Mouse (Mus musculus) lung, postnatal 10 days (tissue): ENCODE results near the gene Smarce1.

Experiments
- DNase-seq: peaks from one replicate; pipeline ENCODE4 v3.0.0; 2021

The Smarce1 gene

DNA sequence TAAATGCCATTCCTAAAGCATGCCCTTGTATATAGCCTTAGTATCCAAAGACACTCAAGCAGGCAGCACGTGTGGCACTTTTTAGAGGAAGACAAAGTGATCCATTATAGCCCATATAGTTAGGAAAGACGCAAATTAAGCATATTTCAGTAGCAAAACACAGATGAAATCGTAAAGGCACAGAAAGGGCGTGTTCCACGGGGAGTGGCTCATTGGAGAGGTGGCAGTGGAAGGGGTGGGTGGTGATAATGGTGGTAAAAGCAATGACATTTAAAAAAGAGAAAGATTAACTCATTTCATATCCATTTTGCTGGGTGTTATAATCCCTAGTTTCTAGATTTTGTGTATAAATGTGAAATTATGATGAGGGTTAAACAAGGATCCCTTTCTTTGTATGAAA lies 4.5 kb downstream of the Smarce1 start:
- no peak for DNase-seq

DNA sequence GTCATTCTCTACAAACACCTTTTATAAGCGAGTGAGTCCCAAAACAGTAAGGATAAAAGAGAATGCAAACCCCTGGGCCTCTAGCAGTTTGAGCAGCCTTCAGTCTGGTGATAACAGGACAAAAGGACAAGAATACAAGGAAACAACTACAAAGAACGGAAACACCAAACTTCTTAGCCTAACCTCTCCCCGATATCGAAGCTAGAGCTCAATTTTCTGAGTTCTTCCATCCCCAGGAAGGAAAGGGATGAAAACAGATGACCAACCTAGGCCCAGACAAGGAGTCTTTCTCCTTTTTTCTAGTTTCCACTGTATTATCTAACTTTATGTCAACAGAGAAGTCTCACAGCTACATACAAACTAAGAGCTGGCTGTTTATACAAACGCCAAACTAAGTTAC lies 7.5 kb downstream of the Smarce1 start:
- DNase-seq: no peak

DNA sequence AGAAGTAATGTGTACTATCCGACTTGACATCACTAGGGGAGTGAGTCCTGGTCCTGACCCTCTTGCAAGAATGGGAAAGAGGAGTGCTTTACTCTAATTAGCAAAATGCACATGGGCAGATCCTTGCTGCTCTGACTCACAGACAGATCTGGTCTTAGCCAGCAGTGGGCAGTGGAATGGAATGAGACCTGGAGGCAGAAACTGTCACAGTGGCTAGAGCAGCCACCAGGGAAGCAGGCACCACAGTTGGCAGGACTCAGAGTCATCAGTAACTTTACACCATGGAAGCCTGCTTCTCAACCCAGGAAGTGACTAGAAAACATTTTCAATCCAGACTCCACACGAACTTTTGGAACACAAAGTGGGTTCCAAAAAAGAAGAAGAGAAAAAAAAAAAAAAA lies 9.0 kb downstream of the Smarce1 start:
- no peak for DNase-seq

DNA sequence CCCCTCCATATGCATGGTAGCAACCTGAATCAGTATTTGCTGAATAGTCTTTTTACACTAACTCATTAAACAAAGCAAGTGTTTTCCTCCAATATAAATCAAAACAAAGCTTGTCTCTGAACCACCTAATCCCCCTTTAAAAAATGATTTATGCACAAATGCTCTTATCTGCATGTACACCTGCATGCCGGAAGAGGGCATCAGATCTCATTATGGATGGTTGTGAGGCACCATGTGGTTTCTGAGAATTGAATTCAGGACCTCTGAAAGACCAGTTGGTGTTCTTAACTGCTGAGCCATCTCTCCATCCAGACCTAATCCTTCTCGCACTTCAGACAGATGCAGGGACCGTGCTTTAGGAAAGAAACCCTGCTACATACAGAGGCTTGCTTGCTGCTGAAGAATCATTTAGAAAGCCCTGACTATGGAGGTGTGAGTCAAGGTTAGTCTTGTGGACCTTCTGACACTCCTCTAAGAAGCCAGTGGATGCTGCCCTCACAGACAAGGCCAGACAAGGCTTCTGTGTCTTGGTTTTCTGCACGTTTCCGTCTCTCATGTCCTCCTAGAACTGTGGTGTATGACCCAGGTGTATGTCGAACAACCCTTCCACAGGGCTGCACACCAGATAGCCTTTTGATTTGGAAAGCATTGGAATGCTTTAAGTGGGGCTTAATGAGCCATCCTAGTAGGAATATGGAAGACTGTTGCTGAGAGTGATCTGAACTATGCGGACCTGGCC lies 13.4 kb downstream of the Smarce1 start:
- no peak for DNase-seq

DNA sequence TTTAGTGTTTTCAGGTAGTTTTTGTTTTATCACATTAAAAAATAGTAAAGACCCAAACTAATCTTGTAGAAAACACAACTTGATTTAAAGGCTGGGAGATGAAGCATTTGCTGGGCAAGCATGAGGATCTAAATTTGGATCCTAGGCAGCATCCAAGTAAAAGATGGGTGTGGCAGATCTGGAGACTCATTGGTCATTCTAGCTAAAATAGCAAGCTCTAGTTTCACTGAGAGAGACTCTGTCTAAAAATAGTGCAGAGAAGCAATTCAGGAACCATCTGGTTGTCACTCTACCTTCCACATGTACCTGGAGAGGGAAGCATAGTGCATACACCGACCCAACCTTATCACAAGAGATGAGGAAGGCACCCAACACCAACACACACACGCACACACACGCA lies 14.6 kb downstream of the Smarce1 start:
- no peak for DNase-seq

DNA sequence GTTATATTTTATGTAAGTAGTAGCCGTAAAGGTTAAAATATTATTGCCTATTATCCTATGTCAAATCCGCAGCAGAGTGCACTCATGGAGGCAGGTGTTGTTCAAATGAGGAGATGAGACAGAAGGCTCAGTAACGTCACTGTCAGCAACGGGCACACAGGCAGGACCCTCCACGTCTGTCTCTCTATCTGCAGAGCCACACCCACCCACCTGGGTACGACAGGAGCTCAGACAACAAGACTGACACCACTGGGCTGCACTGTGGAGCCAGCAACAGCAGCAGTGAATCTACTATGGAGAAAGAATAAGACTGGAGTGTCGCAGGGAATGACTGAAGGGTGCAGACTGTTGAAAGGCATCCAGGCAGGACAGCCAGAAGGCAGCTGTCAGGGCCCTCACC lies 18.1 kb downstream of the Smarce1 start:
- DNase-seq: no peak

DNA sequence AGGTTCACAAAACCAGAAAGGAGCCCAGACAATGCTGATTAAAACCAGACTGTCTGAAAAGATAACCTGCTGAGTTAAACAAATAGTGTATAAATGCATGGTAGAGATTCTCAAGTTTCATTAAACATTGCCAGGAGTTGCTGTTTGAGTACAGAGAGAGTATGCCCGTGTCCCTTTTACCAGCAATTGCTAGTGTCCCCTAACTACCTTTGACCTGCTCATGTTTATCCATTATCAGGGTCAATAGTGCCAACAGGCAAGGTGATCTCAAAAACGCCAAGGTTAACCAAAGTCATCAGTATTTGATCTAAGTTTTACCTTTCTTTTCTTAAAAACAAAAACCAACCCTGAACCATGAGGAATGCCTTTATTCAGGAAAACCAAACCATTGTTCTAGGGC lies 18.9 kb downstream of the Smarce1 start:
- DNase-seq: no peak

DNA sequence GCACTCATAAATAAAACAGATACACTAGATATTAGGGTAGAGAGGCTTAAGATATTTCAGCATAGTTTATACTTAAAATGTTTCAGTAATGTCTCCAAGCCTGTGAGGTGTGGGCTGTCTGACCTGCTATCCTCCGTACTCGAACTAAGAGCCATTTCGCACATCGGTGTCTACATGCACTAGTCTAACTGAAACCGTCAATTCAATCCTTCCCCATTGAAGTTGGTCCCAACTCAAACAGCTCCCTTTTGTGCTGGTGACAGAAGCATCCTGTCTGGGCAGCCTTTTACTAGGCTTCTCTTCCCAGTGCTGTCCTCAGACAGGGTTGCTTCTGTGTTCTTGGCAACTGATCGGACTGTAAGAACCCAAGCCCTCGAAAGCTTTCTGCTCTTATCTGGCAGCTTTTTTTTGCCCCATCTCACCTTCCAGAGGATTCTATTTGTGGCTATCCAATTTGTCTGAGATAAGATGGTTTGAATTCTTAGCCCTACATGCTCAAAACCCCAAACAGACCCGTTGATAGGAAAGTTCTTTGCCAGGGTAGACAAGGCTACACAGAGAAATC lies 22.6 kb downstream of the Smarce1 start:
- no peak for DNase-seq

DNA sequence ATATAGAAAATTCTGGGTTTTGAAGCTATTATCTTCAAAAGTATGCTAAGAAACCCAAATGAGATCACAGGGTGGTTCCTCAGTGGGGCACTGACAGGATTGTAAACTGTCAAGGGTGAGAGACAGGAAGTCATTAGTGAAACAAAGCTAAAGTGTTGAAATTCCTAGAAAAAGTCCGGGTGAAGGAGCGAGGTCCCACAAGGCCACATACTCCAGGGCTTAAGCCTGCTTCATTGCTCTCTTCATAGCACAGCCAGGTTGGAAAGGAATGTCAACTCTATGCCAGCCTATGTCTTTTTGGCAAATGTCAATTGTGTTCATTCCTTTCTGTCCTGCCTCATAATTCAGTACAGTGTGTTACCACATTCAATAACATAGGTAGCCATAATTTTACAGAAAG lies 23.4 kb downstream of the Smarce1 start:
- no peak for DNase-seq

DNA sequence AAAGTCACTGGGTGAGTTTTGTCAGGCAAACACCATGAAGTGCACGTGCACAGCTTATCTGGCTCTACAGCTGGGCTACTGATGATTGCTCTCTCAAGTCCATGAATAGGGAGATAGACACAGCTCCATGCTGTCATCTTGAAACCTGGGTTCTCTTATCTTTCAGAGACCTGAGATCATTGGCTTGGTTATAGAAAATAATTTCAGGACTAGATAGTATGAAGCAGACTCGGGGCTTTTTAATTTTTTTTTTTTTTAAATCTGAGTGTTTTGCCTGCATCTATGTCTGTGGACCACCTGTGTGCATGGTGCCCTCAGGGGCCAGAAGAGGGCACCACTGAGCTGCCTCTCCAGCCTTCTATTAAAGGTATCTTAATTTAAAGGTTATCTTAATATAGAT lies 23.9 kb downstream of the Smarce1 start:
- peak; percentile 18 for DNase-seq

DNA sequence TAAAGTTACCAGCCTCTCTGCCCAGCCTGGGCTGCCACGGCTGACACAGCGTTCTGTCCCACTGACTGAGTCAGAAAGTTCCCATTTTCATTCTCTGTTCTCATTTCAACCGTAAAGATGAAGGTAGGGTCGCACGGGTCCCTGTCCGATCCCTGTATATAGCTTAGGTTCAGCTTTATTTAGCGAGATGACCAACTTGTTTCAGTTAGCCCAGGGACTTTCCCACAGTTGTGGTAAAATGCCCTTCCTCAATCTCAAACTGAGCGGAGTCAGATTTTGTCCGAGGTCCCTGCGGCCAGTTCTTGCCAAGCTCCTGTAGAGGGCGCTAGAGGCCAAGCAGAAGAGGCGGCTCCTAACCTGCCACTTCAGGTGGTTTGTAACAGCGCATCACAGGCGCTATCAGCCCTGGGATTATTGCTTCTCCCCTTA lies 41.6 kb downstream of the Smarce1 start:
- DNase-seq: peak; percentile 70

DNA sequence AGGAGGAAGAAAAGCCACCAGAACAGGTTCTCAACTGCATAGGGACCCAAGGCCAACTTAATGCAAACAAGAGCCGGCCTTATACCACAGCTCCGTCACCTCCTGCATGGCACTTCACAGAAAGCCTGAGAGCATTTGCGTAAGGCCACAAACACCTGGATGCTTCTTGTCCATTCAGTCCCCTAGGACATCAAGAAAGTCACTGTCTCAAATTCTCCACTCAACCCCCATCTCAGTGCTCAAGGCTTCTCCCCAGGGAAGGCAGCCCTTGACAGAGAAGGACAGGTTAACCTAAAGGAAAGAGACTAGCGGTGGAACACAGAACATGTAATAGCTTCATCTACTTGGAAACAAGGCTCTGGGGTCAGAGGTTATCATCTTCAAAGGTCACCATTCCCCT lies 43.5 kb downstream of the Smarce1 start:
- no peak for DNase-seq

DNA sequence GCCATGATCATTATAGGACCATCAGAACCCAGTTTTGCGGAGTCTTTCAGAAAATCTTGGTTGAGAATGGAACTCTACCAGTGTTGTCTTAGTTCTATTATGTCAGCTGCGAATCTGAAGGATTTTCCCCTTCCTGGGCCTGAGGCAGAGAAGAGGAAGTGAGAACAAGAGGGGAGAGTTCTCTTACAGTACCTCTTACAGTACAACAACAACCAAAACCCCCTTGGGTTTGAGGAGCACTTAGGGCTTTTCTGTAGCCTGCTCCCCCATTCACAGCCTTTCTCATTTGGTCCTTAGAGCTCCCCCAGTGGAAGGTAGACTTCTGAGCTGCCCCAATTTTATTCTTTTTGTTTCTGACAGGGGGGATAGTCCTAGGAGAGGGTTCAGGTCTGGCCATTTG lies 44.0 kb downstream of the Smarce1 start:
- DNase-seq: no peak

DNA sequence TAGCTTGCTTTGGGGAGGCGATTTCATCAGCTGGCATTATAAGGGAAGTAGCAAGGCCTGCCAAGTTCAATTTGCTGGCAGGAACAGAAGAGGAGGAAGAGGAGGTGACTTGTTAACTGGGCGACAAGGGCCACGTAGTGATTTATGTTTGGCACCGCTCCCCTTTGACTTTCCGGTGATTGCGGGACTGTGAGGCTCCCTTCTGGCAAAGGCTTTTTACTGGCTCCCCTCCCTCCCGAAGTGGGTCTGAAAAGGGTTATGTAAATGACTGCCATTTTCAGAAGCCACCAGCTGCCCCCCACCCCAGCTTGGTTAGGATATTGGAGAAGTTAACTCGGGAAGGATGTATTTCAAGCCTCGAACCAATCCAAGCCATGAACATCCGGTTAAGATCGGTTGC lies 48.2 kb downstream of the Smarce1 start:
- no peak for DNase-seq

DNA sequence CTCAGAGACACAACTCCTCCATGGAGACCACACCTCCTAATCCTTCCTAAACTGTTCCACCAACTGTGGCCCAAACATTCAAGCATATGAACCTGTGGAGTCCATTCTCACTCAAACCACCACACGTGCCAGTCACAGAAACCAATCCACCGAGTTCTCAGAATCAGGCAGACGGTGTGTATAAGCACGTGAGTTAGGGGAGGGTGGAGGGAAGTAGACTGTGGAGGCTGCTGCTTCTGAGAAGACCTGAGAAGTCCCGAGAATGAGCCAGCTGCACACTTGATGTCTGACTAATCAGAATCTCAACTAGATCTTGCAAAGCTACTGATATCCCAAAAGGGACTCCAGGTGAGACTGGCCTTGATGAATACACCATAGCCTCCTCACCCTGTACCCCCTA lies 50.7 kb downstream of the Smarce1 start:
- DNase-seq: no peak

DNA sequence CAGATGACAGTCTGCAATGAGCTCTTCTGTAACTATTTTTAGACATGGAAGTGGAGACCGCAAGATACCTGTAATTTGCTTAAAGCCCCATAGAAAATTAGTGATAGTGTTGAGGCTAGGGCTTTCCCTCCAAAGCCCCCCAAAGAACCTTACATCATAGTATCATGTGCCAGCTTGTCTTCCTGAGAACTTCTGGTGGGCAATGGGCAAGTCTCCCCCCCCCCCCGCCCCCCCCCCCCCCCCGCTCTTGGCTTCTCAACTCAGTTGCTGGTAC lies 53.0 kb downstream of the Smarce1 start:
- DNase-seq: no peak

DNA sequence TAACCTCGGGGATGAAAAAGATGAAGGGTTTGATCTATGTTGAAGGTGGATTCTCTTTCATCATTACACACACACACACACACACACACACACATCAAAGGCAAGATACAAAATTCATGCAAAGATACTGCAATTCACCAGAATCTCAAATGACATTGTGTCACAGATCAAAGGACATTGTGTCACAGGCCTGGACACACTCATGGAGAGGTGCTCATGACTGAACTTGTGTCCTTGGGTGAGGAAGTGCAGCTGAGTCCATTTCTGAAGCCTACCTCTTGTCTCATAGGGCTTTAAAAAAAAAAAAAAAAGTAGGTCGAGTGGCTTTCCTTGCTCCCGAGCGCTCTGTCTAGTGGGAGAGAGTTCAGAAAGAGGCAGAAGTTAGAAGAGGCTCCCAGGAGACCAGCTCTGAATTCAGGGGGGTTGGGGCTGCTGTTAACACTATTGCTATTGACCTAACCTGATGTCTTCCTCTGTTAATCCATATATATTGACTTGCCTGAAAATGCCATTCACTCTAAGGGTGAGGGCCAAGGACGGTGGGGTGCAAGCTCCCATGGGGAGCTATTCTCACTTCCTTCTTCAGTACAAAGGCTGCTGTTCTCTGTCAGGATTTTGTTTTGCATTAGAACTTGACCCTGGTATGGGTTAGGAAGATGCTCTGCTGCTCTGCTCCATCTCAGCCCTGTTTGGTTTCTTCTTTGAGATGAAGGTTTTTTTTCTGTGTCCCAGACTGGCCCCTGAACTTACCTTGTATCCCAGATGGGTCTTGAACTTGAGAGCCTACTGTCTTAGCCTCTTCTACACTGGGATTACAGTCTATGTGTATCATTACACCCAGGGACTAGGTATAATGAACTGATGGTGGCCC lies 53.5 kb downstream of the Smarce1 start:
- DNase-seq: no peak

DNA sequence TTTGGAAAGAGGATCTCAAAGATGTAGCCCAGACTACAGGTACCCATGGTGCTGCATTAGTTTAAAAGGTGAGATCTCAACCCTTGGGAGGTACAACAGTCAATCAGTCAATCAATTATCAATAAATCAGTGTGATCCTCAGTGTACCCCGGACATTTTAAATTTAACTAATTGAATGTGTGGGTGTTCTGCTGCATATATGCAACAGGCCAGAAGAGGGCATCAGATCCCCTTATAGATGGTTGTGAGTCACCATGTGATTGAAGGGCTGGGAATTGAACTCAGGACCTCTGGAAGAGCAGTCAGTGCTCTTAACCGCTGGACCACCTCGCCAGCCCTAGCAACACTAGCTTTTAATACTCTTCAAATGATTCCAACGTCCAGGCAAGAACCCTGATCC lies 58.8 kb downstream of the Smarce1 start:
- no peak for DNase-seq

DNA sequence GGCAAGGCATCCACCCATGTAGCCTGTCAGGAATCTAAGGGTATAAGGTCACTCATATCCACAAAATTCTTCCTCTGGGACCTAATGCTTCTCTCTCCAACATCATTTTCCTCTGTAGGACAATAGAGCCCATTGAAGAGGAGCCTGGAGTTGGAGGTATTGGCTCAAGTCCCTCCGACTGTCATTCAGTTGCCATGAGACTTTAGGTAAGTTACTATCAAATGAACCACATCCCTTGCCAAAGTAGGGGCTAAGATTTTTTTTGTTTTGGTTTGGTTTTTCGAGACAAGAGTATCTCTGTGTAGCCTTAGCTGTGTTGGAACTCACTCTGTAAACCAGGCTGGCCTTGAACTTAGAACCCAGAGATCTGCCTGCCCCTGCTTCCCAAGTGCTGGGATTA lies 59.4 kb downstream of the Smarce1 start:
- no peak for DNase-seq

DNA sequence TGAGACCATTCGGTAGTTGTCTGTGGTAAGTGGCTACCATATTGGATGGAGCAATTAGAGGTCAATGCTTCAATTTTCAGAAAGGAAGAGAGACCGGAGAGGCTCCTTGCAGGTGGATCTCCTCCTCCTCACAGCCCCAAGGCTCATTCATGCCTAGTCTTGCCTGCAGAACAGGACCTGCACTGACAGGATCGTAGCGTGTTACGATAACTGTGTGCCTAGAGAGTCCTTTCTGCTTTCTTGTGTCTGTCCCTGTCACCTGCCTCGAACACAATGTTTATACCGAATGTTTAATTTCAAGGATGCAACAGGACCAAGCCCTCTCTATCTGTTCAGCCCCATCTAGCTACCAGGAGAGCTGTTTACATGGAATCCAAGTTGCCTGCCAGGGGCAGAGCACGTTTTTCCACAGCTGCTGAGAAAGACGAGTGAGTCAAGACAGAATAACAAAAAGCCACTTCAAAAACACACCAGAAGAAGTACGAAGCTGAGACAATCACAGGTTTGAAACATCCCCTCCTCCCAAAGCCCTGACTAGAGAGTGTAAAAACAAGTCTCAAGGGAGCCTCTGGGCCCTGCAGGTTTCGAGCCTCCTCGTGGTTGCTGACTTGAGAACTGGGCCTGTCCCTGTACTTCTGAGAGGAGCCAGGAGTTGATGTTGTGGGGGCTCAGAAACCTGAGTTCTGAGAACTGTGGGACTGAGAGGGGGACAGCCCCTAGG lies 60.1 kb downstream of the Smarce1 start:
- DNase-seq: no peak

DNA sequence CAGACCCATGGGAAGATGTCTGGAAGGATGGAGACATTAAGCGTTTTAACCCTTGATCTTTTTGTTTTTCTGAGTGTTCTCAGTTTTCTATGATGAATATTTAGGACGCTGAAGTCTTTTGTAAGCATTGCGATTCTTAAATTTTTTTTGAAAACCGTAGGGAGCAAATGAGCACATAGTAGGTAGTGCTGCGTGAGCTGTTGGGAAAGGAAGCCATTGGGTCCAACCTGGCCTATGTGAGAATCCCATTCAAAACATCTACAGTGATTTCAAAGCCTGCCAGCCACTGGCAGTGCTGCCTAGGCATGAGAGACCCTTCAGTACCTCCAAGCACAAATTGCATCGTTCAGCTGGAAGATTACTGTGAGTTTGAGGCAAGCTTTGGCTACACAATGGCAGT lies 60.8 kb downstream of the Smarce1 start:
- DNase-seq: no peak

DNA sequence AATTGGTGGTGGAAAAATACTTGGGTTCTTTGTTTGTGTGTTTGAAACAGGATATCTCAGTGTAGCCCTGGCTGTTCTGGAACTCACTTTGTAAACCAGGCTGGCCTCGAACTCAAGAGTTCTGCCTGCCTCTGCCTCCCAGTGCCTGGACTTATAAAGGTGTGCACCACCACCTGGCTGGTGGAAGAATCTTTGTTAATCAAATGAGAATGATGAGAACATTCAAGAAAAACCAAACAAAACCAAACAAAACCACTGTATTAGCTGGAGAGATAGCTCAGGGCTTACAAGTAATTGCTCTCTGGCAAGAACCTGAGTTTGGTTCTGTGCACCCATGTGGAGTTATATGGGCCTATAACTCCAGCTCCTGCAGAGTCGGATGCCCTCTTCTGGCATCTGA lies 61.4 kb downstream of the Smarce1 start:
- DNase-seq: no peak

DNA sequence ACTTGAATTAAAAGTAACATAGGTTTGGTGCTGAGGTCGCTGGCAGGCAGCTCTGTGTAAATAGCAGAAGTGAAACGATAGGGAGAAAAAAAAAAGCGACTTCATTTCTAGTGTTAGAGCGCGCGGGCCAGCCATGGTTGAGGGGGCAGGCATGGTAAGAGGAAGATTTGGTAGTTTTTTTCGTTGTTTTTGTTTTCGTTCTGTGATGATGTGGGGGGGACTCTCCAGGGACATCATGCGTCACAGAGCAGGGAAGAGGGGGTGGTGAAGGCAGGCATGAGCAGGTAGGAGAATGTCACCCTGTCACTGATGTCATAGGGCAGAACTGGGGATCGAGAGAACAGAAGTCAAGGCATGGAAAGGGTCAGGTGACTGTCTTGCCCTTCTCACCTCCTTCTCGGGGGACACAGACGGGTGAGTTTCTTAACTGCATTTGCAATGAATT lies 62.8 kb downstream of the Smarce1 start:
- DNase-seq: no peak

DNA sequence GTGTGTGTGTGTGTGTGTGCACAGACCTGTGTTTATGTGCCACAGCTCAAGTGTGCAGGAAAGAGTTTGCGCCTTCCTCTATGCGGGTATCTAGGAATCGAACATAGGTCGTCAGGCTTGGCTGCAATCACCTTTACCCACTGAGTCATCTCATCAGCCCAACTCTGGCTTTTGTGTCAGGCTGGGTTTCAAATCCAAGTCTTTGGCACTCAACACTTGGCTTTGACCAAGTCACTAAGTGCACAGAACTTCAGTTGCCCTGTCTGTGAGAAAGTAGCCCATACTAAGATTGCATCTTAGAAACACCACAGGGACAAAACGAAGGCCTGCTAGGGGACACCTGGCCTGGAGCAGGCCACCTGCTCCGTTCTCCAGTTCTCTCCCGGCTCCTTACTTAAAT lies 63.2 kb downstream of the Smarce1 start:
- no peak for DNase-seq
